Mouse (Mus musculus): Measurements from ENCODE around the gene Eif2ak4.

Eif2ak4 gene

GRCm38 (mm10) chr2:118388341-118389335, at the start of gene Eif2ak4:
TSS of gene Eif2ak4 (plus strand) at chr2:118388618.
- DNase-seq: peak; percentile 99

- DNase-seq: no peak
These were observed 47.1 kb upstream of the Eif2ak4 start for GRCm38 (mm10) chr2:118341295-118341694.

DNA sequence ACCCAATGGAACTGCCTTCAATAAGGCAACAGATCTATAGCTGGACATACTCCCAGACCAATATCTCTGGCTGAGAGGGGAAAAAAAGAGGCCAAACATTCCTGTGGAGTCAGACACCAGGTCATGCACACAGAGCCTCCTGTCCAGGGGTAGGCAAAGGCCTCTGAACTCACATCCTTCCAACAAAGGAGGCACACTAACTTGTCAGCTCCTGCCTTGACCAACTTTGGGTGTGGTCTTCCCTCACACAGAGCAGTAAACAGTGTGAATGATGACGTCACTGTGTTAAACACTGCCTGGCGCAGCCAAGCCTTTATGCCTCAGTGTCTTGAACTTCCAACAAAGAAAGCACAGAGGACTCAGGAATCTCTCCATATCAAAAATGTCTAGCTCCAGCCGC, 44.5 kb upstream of the Eif2ak4 start:
- no peak for DNase-seq

GRCm38 (mm10) chr2:118345535-118345934, 42.9 kb upstream of the Eif2ak4 start:
- no peak for DNase-seq

DNA sequence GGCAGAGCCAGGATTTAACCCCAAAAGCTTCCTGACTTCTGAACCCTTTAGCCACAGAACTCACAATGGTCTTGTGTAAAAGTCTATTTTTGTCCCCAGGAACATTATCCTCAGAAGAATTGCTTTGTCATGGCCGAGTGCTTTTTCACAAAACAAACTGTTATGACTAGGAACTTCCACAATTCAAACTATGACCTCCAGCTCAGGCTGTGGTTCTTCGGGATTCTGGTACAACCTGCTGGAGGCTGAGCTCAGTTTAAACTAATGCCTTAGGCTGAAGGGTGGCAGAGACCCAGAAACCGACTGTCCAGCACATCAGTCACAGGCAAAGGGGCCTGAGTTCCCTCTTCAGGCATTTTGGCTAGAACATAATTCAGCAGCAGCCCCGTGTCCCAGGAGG, 34.9 kb upstream of the Eif2ak4 start:
- no peak for DNase-seq

DNA sequence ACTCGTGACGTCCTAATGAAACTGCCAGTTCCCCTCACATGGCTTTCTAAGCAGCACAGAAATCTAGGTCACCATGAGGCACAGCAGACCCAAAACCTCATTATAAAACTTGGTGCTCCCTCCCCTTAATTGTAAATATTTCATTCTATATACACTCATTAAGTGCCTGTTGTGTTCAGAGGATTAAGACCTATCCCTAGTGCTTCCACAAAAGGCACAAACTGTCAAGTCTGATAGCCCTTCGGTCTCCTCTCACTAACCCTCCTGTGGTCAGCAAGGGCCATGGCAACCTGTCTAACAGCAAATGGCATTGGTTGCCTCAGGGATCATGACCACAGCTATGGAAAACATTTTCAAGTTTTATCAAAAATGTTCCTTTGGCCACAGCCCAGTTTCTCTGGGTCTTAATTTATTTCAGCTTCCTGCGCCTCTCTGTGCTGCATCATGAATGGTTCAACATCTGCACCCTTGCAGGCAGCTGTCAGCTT, 34.5 kb upstream of the Eif2ak4 start:
- DNase-seq: no peak

DNA sequence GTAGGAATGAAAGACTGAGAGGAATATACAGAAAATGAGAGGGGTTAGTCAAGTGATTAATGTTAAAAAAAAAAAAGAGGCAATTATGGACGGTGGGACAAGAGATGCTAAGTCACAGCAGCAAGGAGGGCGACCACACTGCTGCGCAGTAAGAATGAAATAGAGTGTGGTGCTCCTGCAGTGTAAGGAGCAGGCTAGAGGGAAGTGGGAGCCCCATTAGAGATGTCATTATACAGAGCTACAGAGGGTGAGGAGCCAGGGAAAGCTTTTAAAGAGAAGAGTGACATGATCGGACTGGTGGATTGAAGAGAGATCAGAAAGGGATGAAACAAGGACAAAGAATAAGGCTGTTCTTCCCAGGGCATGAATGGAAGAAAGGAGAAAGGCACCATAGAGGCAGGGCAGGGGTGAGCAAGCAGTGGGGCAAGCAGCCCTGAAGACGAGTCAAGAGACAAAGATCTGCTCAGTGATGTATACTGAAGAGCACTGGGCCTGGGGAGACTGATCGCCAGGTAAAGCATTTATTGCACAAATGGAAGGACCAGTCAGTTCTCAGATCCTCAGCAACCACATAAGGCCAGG, 33.2 kb upstream of the Eif2ak4 start:
- no peak for DNase-seq

DNA sequence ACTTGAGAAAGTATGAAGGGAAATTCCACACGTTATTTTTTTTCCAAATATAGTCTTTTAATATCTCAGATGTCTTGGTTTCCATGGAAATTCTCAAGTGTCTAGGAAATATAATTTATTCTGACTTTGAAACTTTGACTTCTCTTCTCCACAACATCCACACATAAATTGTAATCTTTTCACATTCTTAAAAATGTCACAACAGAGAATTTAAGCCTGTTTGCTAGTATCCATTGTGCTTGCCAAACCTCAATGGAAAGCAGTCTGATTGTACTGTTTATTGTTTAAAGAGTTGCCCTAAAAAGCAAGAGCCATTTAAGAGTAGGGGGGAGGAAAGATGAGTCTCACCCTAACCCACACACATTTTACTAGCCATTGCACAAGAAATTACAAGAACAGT, 16.6 kb upstream of the Eif2ak4 start:
- no peak for DNase-seq

DNA sequence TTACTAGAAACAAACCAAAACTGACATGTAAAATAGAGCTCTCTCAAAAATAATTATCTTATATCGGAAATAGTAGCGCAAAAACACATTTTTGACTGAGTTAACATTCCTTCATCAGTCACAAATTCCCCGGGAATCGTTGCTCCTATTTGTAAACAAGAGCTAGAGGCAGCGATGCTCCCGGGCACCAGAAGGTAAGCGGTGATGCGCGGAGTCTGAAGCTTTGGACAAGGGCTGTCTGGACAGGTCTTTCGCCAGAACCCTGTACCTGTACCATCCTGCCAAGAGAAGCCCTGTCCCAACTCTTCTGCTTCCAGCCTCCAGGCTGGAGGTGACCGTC, 15.9 kb upstream of the Eif2ak4 start:
- DNase-seq: no peak

DNA sequence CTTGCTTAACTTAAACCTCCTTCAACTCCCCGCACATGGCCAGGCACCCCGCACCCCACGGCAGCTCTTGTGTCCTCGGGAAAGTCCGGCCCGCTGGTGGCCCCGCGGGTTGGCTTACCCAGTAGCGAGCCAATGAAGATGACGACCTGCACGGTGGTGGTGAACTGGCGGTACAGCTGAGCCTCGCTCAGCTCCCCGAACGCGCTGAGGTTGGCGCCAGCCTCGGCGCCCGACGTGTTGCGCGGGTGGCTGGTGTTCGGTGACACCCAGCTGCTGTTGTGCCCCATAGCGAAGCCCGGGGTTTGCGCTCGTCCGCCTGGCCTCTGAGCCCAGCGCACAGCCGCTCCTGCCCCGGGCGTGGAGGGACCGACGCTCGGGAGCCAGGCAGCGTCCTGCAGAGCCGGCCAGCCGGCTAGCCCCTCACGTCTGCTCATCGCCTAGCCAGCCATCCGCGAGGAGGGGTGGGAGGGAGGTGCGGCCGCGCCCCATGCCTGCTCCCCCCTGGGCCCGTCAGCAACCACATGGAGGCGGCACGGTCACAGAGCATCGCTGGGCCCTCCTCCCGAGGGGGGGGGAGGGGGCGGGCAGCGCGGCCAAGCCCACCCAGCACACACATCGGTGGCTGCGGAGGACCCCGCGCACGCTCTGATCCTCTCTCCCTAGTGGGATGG, 15.4 kb upstream of the Eif2ak4 start, which contains the start of gene Gpr176:
Gene Gpr176 (minus strand): TSS at position 519 of the 671 bp plus-strand sequence.
- peak; percentile 56 for DNase-seq

DNA sequence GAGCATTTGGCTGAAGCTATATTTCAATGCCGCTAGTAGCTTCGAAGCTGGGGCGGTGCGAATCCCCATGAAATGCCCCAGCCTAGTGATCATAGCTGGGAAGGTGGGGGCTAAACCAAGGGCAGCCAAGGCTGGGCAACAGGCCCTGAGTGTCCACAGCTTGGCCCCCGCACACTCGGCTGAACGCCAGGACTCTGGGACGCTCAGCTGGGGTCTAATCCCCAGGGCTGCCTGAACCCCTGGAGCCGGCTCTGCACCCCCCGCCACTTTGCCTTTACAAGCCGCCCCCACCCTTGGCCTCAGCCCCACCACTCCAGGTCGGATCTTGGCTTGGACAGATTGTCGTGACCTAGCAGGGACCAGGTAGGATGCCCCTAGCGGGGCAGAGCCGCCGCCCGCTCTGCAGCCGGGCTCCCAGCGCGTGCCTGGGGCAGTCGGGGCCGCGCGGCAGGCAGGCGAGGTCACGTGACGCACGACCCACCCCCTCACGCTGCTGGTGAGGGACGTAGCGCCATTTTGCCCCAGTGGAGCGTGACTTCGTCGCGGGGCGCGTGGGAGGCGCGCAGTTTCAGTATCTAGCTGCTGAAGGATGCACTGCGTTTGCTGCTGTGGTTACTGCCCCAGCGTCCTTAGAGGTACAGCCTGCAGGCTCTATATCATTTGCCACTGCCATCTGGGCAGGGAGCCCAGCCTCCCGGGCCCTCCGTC, 14.7 kb upstream of the Eif2ak4 start:
- peak; percentile 87 for DNase-seq

GRCm38 (mm10) chr2:118375522-118375921, 12.9 kb upstream of the Eif2ak4 start:
- DNase-seq: no peak

DNA sequence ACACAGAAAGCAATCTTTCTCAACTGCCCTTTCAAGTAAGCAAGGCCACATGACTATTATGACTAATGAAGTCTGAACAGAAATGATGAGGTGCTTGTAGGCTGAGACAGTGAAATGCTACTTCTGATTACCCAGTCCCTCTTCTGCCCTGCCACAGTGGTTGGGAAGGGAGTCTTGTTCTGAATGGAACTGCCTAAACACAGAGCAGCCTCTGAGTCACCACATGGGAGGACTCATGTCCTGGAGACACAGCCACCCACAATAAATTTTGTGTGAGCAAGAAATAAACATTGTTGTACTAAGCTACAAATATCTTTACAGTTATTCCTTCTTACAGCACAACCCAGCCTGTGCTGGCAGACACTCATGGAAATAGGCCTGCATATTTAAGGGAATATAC, 12.5 kb upstream of the Eif2ak4 start:
- no peak for DNase-seq

DNA sequence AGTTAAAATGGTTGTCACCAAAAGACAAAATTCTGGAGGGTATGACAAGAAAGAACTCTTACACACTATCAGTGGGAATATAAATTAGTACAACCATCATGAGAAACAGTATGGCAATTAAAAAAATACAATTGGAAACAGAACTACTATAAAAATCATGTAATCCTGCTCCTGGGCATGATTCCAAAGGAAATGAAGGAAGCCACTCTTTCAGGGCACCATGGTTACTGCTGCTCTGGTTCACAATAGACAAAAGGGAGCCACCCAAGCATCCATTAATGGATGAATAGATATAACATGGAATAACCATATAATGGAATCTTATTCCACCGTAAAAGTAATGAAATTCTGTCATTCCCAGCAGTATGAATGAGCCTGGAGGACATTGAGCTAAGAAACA, 8.7 kb upstream of the Eif2ak4 start:
- no peak for DNase-seq

DNA sequence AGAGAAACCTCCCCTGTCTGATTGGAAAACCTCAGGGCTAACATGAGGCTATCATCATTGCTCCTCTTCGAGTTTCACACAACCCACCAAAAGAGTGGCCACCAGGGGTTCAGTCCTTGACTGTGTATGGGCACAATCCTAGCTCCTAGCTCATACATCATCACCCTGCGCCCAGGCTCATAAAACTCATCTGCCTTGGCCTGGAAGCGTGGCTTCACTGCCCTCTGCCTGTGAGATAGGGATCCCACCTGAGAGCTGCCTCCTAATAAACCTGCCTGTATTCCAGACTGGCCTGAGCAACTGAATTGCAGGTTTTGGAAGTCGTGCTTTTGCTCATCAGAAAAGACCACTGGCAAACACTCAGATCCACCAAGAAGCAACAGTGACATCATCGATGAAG, 5.0 kb upstream of the Eif2ak4 start:
- no peak for DNase-seq

DNA sequence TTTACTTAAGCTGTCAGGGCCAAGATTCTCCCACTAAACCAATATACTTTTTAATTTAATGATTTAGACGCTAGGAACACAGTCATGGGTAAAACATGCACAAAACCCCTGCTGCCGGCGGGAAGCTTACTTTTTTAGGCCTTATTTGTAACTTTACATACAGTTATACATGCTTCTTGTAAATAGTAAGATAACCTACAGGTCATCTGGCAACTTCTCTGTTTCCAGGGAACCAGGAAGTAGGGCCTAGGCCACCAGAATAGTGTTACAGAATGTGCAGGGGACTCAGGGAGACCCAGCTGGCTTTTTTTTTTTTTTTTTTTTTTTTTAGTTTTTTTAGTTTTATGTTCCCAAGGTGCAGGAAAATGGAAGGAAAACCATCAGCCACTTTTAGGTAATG, 1.2 kb downstream of the Eif2ak4 start:
- DNase-seq: no peak

DNA sequence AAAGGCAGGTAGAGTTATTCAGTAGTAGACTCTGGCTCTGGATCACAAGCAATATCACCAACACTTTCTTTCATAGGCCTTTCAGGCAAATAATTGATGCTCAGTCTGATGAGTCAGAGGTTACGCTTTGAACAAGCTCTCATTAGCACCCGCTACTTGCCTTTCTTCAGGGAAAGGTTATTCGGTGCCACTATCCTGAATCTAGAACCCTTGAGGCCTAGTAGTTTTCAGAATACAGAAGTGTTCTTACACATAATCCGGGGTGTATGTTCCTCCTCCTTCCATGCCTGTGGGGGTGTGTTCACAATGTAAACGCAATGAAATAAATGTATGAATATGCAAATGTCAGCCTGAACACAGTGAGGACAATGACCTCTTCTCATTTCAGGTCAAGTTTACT, 1.7 kb downstream of the Eif2ak4 start:
- DNase-seq: no peak

- no peak for DNase-seq
These were observed 2.8 kb downstream of the Eif2ak4 start for GRCm38 (mm10) chr2:118391201-118391600.

DNA sequence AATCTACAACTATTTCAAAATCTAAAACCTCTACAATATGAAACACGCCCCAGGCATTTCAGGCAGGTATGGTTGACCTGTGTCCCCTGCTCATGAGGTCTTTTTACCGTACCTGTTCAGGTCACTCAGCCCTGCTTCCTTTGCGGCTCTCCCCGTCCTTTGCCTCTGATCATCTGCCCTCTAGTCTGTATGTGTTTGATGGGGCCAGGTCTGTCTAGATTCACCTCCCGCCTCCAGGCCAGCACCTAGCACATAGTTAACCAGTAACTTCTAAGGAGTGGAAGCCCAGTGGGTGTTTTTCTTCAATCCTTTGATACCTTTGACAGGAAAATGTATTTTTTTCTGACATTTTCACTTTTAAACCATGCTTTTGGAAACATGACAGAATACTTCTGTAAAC, 11.3 kb downstream of the Eif2ak4 start:
- DNase-seq: no peak

GRCm38 (mm10) chr2:118401834-118402727, 13.7 kb downstream of the Eif2ak4 start:
- DNase-seq: no peak

DNA sequence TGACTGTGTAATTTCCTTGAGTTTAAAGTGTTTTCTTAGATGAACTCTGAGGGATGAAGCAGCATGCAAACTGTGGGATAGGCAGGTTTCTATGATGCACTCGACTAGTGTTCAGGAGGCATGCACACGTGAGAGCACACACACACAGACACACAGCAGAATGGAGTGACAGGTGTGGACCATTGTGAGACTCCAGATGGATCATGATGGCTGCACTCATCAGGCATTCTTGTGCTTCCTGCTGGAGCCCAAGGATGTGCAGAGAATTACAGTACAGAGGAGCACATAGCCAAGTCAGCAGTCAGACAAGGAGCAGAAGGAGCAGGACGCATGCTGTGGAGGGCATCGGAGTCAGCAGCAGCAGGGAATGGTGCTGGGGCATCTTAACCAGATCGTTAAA, 15.9 kb downstream of the Eif2ak4 start:
- no peak for DNase-seq

GRCm38 (mm10) chr2:118405568-118405967, 17.1 kb downstream of the Eif2ak4 start:
- no peak for DNase-seq

All from thymus, postnatal 4 days (tissue).